Mouse (Mus musculus) intestine, embryonic 15.5 days (tissue): ENCODE results near the gene Rfesd. TPM values are rescaled to one million over a fixed set of nuclear protein-coding genes. Genes with fewer than 3 reads are reported as not detected.

ENCODE experiments used
- ATAC-seq: fragments of 200-750 bp; cut with Nextera tagmentation; 2 replicates; pipeline ENCODE4 v1.8.0; 2017; ENCODE audit warnings: moderate TSS enrichment, moderate library complexity
- H3K27ac ChIP-seq: fragments of 300-500 bp; sonication (generic); 2 replicates; pipeline ENCODE4 v1.5.1; 2015; ENCODE audit warnings: mild to moderate bottlenecking, inconsistent platforms
- H3K27me3 ChIP-seq: fragments of 300-500 bp; sonication (generic); replicated peaks from 2 replicates; pipeline ENCODE4 v1.6.1; 2015; ENCODE audit warnings: inconsistent platforms
- H3K36me3 ChIP-seq: fragments of 300-500 bp; sonication (generic); 2 replicates; pipeline ENCODE4 v1.6.1; 2015; ENCODE audit warnings: inconsistent platforms
- H3K4me1 ChIP-seq: fragments of 300-500 bp; sonication (generic); replicated peaks from 2 replicates; pipeline ENCODE4 v1.6.1; 2015; ENCODE audit warnings: inconsistent platforms
- H3K4me2 ChIP-seq: fragments of 300-500 bp; sonication (generic); replicated peaks from 2 replicates; pipeline ENCODE4 v1.6.1; 2015; ENCODE audit warnings: mild to moderate bottlenecking, inconsistent platforms
- H3K4me3 ChIP-seq: fragments of 300-500 bp; sonication (generic); replicated peaks from 2 replicates; pipeline ENCODE4 v1.5.1; 2015; ENCODE audit warnings: inconsistent platforms
- H3K9ac ChIP-seq: fragments of 300-500 bp; sonication (generic); 2 replicates; pipeline ENCODE4 v1.6.1; 2015; ENCODE audit warnings: inconsistent platforms
- H3K9me3 ChIP-seq: fragments of 300-500 bp; sonication (generic); 2 replicates; pipeline ENCODE4 v1.6.1; 2016; ENCODE audit warnings: inconsistent platforms
- WGBS: fragments of 180-500 bp; shearing (Covaris S2); methylation state at CpG from one replicate; pipeline ENCODE4 v1.1.7; 2015; 5-methylcytosine and 5-hydroxymethylcytosine counted together
- polyA plus RNA-seq: library from polyadenylated mRNA; unstranded; fragments of >200 nt; fragmentation: Nextera tagmentation; extraction: Ambion mirVana; gene quantifications from 2 replicates; pipeline ENCODE4 v1.2.1, GENCODE M21; 2015

Rfesd gene
- polyA plus RNA-seq, result 19.9 and 21.2 TPM in 2 replicates

GRCm38 (mm10) chr13:76017974-76018843, at the start of gene Rfesd:
TSS of gene Rfesd (minus strand) at chr13:76018719.
- WGBS, result under 1% methylated on average over 50 of the region's 50 CpGs

GRCm38 (mm10) chr13:76064363-76064945, 45.9 kb upstream of the Rfesd start:
- Histone ChIP-seq H3K27ac (no peak overlapping the region), H3K4me3 (no peak overlapping the region), H3K27me3 (no peaks in the 10 kb centered on the region), H3K4me1 (no peaks in the 10 kb centered on the region), H3K9me3 (no peaks in the 10 kb centered on the region), H3K9ac (no peak overlapping the region), H3K36me3 (no peaks in the 10 kb centered on the region), H3K4me2 (no peak overlapping the region)
- 0 out of 2 replicates have a peak, but pooled peaks have one; percentile 8 for ATAC-seq
- 83% methylated on average over 13 of the region's 13 CpGs for WGBS

More at GRCm38 (mm10) chr13:76017974-76018843, at the start of gene Rfesd:
- Histone ChIP-seq H3K4me2 (peak within 1 kb of the TSS; percentile 67), H3K9ac (peak within 1 kb of the TSS; percentile 83), H3K9me3 (no peaks in the 10 kb centered on the region), H3K27me3 (no peaks in the 10 kb centered on the region), H3K4me1 (no peaks in the 10 kb centered on the region; the same call in 1 of the 2 replicates), H3K27ac (peak within 1 kb of the TSS; percentile 95), H3K4me3 (peak within 1 kb of the TSS; percentile 70), H3K36me3 (no peaks in the 10 kb centered on the region)
- ATAC-seq, result peak; percentile 100

GRCm38 (mm10) chr13:76063548-76063947, 45.0 kb upstream of the Rfesd start:
- H3K4me2 ChIP-seq, result no peak overlapping the region
- ATAC-seq, result no peak

GRCm38 (mm10) chr13:76062569-76062968, 44.0 kb upstream of the Rfesd start:
- ATAC-seq, result no peak
- WGBS, result 94% methylated on average over 3 of the region's 3 CpGs
- peaks cover 2% of the 10 kb centered on the region; the same call in 1 of the 2 replicates for H3K27me3 ChIP-seq
- no peaks in the 10 kb centered on the region for H3K36me3 ChIP-seq
- no peak overlapping the region for H3K4me2 ChIP-seq
- H3K27ac ChIP-seq, result no peak overlapping the region
- no peak overlapping the region for H3K4me3 ChIP-seq
- H3K9ac ChIP-seq, result no peak overlapping the region
- no peaks in the 10 kb centered on the region for H3K9me3 ChIP-seq
- H3K4me1 ChIP-seq, result no peaks in the 10 kb centered on the region

More at GRCm38 (mm10) chr13:76063548-76063947, 45.0 kb upstream of the Rfesd start:
- H3K36me3 ChIP-seq, result no peaks in the 10 kb centered on the region
- no peak overlapping the region for H3K27ac ChIP-seq
- no peaks in the 10 kb centered on the region for H3K4me1 ChIP-seq
- no peaks in the 10 kb centered on the region for H3K27me3 ChIP-seq
- 87% methylated on average over 4 of the region's 4 CpGs for WGBS
- no peak overlapping the region for H3K4me3 ChIP-seq
- H3K9ac ChIP-seq, result no peak overlapping the region
- no peaks in the 10 kb centered on the region for H3K9me3 ChIP-seq

- no peak overlapping the region for H3K4me3 ChIP-seq
- peaks cover 5% of the 10 kb centered on the region for H3K27me3 ChIP-seq
- H3K4me1 ChIP-seq, result no peaks in the 10 kb centered on the region
- no peak overlapping the region for H3K9ac ChIP-seq
- no peaks in the 10 kb centered on the region for H3K36me3 ChIP-seq
- no peak overlapping the region for H3K27ac ChIP-seq
- no peaks in the 10 kb centered on the region for H3K9me3 ChIP-seq
- H3K4me2 ChIP-seq, result no peak overlapping the region
- WGBS, result 87% methylated on average over 3 of the region's 3 CpGs
- no peak for ATAC-seq
Observed at GRCm38 (mm10) chr13:76062126-76062525, 43.6 kb upstream of the Rfesd start.

- Histone ChIP-seq H3K36me3 (no peaks in the 10 kb centered on the region), H3K4me1 (peaks cover 15% of the 10 kb centered on the region)
- ATAC-seq, result no peak
Observed at GRCm38 (mm10) chr13:76059591-76059990, 41.1 kb upstream of the Rfesd start.

GRCm38 (mm10) chr13:76057267-76058069, 38.9 kb upstream of the Rfesd start:
- WGBS, result 63% methylated on average over 10 of the region's 10 CpGs
- no peak overlapping the region for H3K9ac ChIP-seq
- H3K36me3 ChIP-seq, result no peaks in the 10 kb centered on the region
- peaks cover 38% of the 10 kb centered on the region for H3K27me3 ChIP-seq
- H3K9me3 ChIP-seq, result no peaks in the 10 kb centered on the region
- no peak overlapping the region for H3K4me3 ChIP-seq
- peaks cover 15% of the 10 kb centered on the region for H3K4me1 ChIP-seq
- no peak overlapping the region for H3K4me2 ChIP-seq
- H3K27ac ChIP-seq, result no peak overlapping the region
- no peak for ATAC-seq

More at GRCm38 (mm10) chr13:76059591-76059990, 41.1 kb upstream of the Rfesd start:
- H3K4me2 ChIP-seq, result no peak overlapping the region
- H3K9ac ChIP-seq, result no peak overlapping the region
- no peak overlapping the region for H3K4me3 ChIP-seq
- peaks cover 28% of the 10 kb centered on the region for H3K27me3 ChIP-seq
- no peak overlapping the region for H3K27ac ChIP-seq
- WGBS, result 87% methylated on average over 4 of the region's 4 CpGs
- no peaks in the 10 kb centered on the region for H3K9me3 ChIP-seq

GRCm38 (mm10) chr13:76056896-76057266, 38.4 kb upstream of the Rfesd start, which contains the start of gene Gpr150:
TSS of gene Gpr150 (minus strand) at chr13:76056996.
- 14% methylated on average over 10 of the region's 10 CpGs for WGBS
- H3K9ac ChIP-seq, result peak within 1 kb of the TSS; percentile 9
- no peak within 1 kb of the TSS for H3K27ac ChIP-seq
- H3K4me1 ChIP-seq, result peaks cover 15% of the 10 kb centered on the region
- no peaks in the 10 kb centered on the region for H3K36me3 ChIP-seq
- peak within 1 kb of the TSS; percentile 96 for H3K4me2 ChIP-seq
- peaks cover 38% of the 10 kb centered on the region for H3K27me3 ChIP-seq
- H3K4me3 ChIP-seq, result peak within 1 kb of the TSS; percentile 40
- ATAC-seq, result no peak
- H3K9me3 ChIP-seq, result no peaks in the 10 kb centered on the region

- under 1% methylated on average over 34 of the region's 34 CpGs for WGBS
- peak; percentile 94 for ATAC-seq
- H3K4me1 ChIP-seq, result peaks cover 15% of the 10 kb centered on the region
- no peaks in the 10 kb centered on the region for H3K9me3 ChIP-seq
- H3K4me3 ChIP-seq, result peak overlapping the region; percentile 40
- H3K9ac ChIP-seq, result peak overlapping the region; percentile 9
- peak overlapping the region; percentile 96 for H3K4me2 ChIP-seq
- H3K27me3 ChIP-seq, result peaks cover 38% of the 10 kb centered on the region
- H3K36me3 ChIP-seq, result no peaks in the 10 kb centered on the region
- no peak overlapping the region for H3K27ac ChIP-seq
Observed at GRCm38 (mm10) chr13:76056261-76056724, 37.8 kb upstream of the Rfesd start.

- peaks cover 38% of the 10 kb centered on the region for H3K27me3 ChIP-seq
- H3K9ac ChIP-seq, result peak overlapping the region; percentile 9
- WGBS, result under 1% methylated on average over 59 of the region's 59 CpGs
- H3K4me1 ChIP-seq, result peaks cover 15% of the 10 kb centered on the region
- H3K4me2 ChIP-seq, result peak overlapping the region; percentile 96
- no peaks in the 10 kb centered on the region for H3K9me3 ChIP-seq
- peak overlapping the region; percentile 40 for H3K4me3 ChIP-seq
- no peak overlapping the region for H3K27ac ChIP-seq
- H3K36me3 ChIP-seq, result no peaks in the 10 kb centered on the region
- peak; percentile 83 for ATAC-seq
Observed at GRCm38 (mm10) chr13:76055391-76056232, 37.1 kb upstream of the Rfesd start.

- no peak overlapping the region for H3K9ac ChIP-seq
- ATAC-seq, result no peak
- no peaks in the 10 kb centered on the region for H3K4me1 ChIP-seq
- H3K27me3 ChIP-seq, result no peaks in the 10 kb centered on the region
- H3K4me3 ChIP-seq, result no peak overlapping the region
- no peak overlapping the region for H3K4me2 ChIP-seq
- no peak overlapping the region for H3K27ac ChIP-seq
- no peaks in the 10 kb centered on the region for H3K9me3 ChIP-seq
- H3K36me3 ChIP-seq, result no peaks in the 10 kb centered on the region
Observed at GRCm38 (mm10) chr13:76044971-76045370, 26.5 kb upstream of the Rfesd start.
